Mouse (Mus musculus) megakaryocyte, embryonic 14.5 days (primary cell): ENCODE data around the gene Hs6st3.

Source experiments
- FLI1 ChIP-seq: IDR thresholded peaks from 2 replicates; pipeline ENCODE4 v1.6.1; 2012; ENCODE audit warnings: low read length, inconsistent platforms, mixed read lengths
- GATA1 ChIP-seq: IDR thresholded peaks from 3 replicates; pipeline ENCODE4 v1.6.1; 2012; ENCODE audit warnings: mixed read lengths, low read length, inconsistent platforms, borderline replicate concordance

GRCm38 (mm10) chr14:119604327-119604726 is 466.2 kb downstream of the Hs6st3 start:
- no peak for TF ChIP-seq GATA1
- no peak for TF ChIP-seq FLI1
